Mouse (Mus musculus): ENCODE measurements around the gene Senp3.
A peak's percentile ranks its signal among the peaks of the same experiment; 100 is the strongest.

Senp3 gene

DNA sequence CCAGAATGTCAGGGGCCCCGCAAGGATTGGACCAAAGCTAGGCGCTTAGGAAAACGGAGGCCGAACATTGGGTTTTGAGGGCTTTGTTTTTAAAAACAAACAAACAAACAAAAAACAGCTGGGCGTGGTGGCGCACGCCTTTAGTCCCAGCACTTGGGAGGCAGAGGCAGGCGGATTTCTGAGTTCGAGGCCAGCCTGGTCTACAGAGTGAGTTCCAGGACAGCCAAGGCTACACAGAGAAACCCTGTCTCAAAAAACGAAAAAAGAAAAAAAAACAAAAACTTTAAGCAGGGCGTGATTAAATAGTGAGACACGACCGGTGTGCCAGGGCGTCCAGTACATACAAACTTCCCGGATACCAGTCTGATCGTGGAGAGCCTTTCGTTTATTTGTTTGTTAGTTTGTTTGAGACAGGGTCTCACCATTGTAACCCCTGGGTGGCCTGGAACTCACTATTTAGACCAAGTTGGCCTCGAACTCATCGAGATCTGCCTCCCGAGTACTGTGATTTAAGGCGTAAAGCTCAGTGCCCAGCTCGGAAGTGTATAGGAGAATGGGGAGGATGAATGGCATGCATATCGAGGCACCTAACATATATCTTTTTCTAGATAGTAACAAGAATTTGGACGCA, 440 bp upstream of the Senp3 start:
- no peak for DNase-seq (ENCODE audit: low read depth in 2 of 2, low spot score in 2 of 2)

- DNase-seq (ENCODE audit: low read depth in 2 of 2, low spot score in 2 of 2), result no peak
These were observed 1.6 kb downstream of the Senp3 start for GRCm38 (mm10) chr11:69680136-69680855.

- DNase-seq (ENCODE audit: low read depth in 2 of 2, low spot score in 2 of 2), result no peak
These were observed 2.7 kb downstream of the Senp3 start for GRCm38 (mm10) chr11:69679144-69679543.

DNA sequence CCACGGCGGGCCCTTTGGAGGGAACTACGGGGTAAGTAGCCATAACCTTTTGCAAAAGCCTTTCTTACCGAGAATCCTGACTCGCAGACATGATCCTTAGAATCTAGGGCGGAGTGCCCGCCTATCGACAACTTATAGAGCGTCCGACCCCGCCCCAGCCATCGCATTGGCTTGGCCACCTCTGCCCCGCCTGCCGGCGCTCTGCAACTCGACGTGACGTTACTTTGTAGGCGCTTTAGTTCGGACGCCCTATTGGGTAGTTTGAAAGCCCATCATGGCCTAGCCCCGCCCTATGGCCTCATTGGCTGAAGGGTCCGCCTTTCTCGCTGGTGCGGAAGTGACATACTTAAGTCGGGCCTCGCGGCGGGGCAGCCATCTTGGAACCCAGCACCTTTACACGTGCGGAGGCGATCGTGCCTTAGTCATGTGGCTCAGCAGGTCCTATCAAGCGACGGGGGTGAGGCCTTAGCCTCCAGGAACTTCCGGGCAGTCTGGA, 9.6 kb downstream of the Senp3 start, which contains the start of gene Eif4a1:
Gene Eif4a1, minus strand, starts transcription at position 213 of the 496 bp plus-strand sequence.
- peak; percentile 98 for DNase-seq (ENCODE audit: low read depth in 2 of 2, low spot score in 2 of 2)

GRCm38 (mm10) chr11:69671726-69672124, 10.2 kb downstream of the Senp3 start:
- no peak for DNase-seq (ENCODE audit: low read depth in 2 of 2, low spot score in 2 of 2)

GRCm38 (mm10) chr11:69670786-69671725, 10.8 kb downstream of the Senp3 start:
- peak; percentile 94 to 95 for DNase-seq (ENCODE audit: low read depth in 2 of 2, low spot score in 2 of 2)

GRCm38 (mm10) chr11:69666665-69667005, 15.2 kb downstream of the Senp3 start:
- DNase-seq (ENCODE audit: low read depth in 2 of 2, low spot score in 2 of 2), result no peak

- DNase-seq (ENCODE audit: low read depth in 2 of 2, low spot score in 2 of 2), result peak in 1 of 2 experiments; percentile 32
These were observed 15.8 kb downstream of the Senp3 start, which contains the start of gene Cd68 for GRCm38 (mm10) chr11:69665961-69666664. Gene Cd68, minus strand, starts transcription at chr11:69666153.

GRCm38 (mm10) chr11:69665457-69665960, 16.4 kb downstream of the Senp3 start:
- DNase-seq (ENCODE audit: low read depth in 2 of 2, low spot score in 2 of 2), result no peak

DNA sequence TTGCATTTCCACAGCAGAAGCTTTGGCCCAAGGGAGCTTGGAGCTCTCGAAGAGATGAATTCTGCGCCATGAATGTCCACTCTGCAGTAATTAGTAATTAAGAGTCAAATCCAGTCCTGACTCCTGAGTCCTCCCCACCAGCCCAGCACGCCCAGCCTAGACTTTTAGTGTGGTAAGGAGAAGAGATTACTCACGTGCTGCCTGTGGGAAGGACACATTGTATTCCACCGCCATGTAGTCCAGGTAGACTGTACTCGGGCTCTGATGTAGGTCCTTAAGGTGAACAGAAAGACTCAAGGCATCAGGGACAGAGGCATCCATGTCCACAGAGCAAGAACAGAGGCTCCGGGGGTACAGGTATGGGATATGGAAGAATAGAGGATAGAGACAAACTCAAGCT, 17.0 kb downstream of the Senp3 start:
- no peak for DNase-seq (ENCODE audit: low read depth in 2 of 2, low spot score in 2 of 2)

DNA sequence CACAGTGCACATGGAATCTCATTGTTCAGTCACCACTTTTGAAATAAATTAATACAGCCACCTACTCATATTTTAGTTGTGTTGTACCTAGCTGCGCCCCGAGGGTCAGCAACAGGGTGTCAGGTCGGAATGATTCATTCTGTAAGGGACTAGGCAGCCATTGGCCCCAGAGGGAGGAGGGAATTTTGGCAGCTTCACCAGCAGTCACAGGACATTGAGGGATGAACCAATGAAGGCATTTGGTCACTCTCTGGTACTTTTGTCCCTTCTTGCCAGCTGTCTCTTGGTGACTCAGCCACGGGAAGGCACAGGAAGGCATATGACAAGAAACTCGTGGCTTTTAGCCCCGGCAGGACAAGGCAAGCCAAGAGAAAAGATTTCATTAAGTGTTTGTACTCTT, 18.1 kb downstream of the Senp3 start:
- DNase-seq (ENCODE audit: low read depth in 2 of 2, low spot score in 2 of 2), result no peak

DNA sequence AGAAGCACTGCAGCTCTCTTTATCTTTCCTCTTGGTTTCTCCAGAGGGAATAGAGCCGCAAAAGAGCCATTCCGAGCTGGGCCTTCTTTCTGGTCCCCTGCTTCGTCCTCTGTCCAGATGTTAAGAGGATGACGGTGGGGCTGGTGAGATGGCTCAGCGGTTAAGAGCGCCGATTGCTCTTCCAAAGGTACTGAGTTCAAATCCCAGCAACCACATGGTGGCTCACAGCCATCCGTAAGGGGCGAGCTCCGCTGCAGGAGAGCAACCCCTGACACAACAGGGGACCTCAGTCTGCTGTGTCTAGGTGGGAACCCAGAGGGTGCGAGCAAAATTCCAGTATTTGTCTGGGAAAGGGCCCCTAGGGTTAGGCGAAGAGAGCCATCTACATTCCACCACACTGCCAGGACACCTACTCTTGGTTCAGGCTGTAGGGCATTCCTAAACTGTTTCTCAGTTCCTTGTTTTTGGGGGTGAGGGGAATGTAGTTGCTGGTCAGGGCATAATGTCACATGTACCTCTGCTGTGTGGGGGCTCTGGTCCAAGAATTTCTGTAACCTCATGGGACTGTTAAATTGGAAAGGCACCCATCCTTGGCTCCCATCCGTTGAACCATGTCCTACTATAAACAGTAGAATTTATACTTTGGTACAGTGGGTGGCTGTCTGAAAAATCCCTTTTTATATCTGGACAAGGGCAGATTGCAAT, 18.8 kb downstream of the Senp3 start:
- DNase-seq (ENCODE audit: low read depth in 2 of 2, low spot score in 2 of 2), result no peak

GRCm38 (mm10) chr11:69662213-69662966, 19.5 kb downstream of the Senp3 start, which contains the start of gene Mpdu1:
Gene Mpdu1, minus strand, starts transcription at chr11:69662642.
- DNase-seq (ENCODE audit: low read depth in 2 of 2, low spot score in 2 of 2), result peak; percentile 91

- DNase-seq (ENCODE audit: low read depth in 2 of 2, low spot score in 2 of 2), result no peak
These were observed 20.5 kb downstream of the Senp3 start for GRCm38 (mm10) chr11:69661221-69661881.

- DNase-seq (ENCODE audit: low read depth in 2 of 2, low spot score in 2 of 2), result no peak
These were observed 24.4 kb downstream of the Senp3 start for GRCm38 (mm10) chr11:69657462-69657881.

- peak in 1 of 2 experiments; percentile 65 for DNase-seq (ENCODE audit: low read depth in 2 of 2, low spot score in 2 of 2)
These were observed 25.0 kb downstream of the Senp3 start for GRCm38 (mm10) chr11:69656617-69657461.

- DNase-seq (ENCODE audit: low read depth in 2 of 2, low spot score in 2 of 2), result no peak
These were observed 25.8 kb downstream of the Senp3 start for GRCm38 (mm10) chr11:69656065-69656455.
